Mouse (Mus musculus): ENCODE data around the gene Dlg4.
"Not testable (repeated sequence)": the region's sequence is repeated elsewhere in the genome, so short reads cannot be mapped to it uniquely, and the experiment has no call there.

Dlg4 gene

GRCm38 (mm10) chr11:70049816-70050215, 33.1 kb downstream of the Dlg4 start:
- peak; percentile 40 for DNase-seq (ENCODE audit: low spot score)

GRCm38 (mm10) chr11:70053156-70053555, 36.4 kb downstream of the Dlg4 start:
- DNase-seq (ENCODE audit: low spot score): no peak

- DNase-seq (ENCODE audit: low spot score): no peak
Measured at GRCm38 (mm10) chr11:70053898-70054570, 37.3 kb downstream of the Dlg4 start, which contains the start of gene Asgr1. Asgr1 (plus strand) TSS chr11:70054085.

GRCm38 (mm10) chr11:70055618-70056214, 39.0 kb downstream of the Dlg4 start:
- DNase-seq (ENCODE audit: low spot score): peak; percentile 76

- no peak for DNase-seq (ENCODE audit: low spot score)
Measured at GRCm38 (mm10) chr11:70057805-70058204, 41.1 kb downstream of the Dlg4 start.

GRCm38 (mm10) chr11:70059930-70060329, 43.2 kb downstream of the Dlg4 start:
- no peak for DNase-seq (ENCODE audit: low spot score)

GRCm38 (mm10) chr11:70063053-70063452, 46.3 kb downstream of the Dlg4 start:
- peak; percentile 62 for DNase-seq (ENCODE audit: low spot score)

GRCm38 (mm10) chr11:70066701-70067100, 50.0 kb downstream of the Dlg4 start:
- no peak for DNase-seq (ENCODE audit: low spot score)

GRCm38 (mm10) chr11:70068245-70068644, 51.5 kb downstream of the Dlg4 start:
- no peak for DNase-seq (ENCODE audit: low spot score)

GRCm38 (mm10) chr11:70070057-70070456, 53.3 kb downstream of the Dlg4 start:
- DNase-seq (ENCODE audit: low spot score): no peak

- not testable (repeated sequence) for DNase-seq (ENCODE audit: low spot score)
Measured at GRCm38 (mm10) chr11:70070603-70071002, 53.9 kb downstream of the Dlg4 start.

- DNase-seq (ENCODE audit: low spot score): no peak
Measured at GRCm38 (mm10) chr11:70074379-70075071, 57.8 kb downstream of the Dlg4 start.

- DNase-seq (ENCODE audit: low spot score): no peak
Measured at GRCm38 (mm10) chr11:70075581-70075980, 58.8 kb downstream of the Dlg4 start.

- no peak for DNase-seq (ENCODE audit: low spot score)
Measured at GRCm38 (mm10) chr11:70077441-70077840, 60.7 kb downstream of the Dlg4 start.

- DNase-seq (ENCODE audit: low spot score): no peak
Measured at GRCm38 (mm10) chr11:70079175-70079574, 62.4 kb downstream of the Dlg4 start.

GRCm38 (mm10) chr11:70079928-70080327, 63.2 kb downstream of the Dlg4 start:
- no peak for DNase-seq (ENCODE audit: low spot score)

GRCm38 (mm10) chr11:70080803-70081590, 64.3 kb downstream of the Dlg4 start:
- DNase-seq (ENCODE audit: low spot score): no peak

GRCm38 (mm10) chr11:70084563-70084962, 67.8 kb downstream of the Dlg4 start:
- no peak for DNase-seq (ENCODE audit: low spot score)

GRCm38 (mm10) chr11:70091986-70092783, 75.4 kb downstream of the Dlg4 start, which contains the start of gene Asgr2:
Asgr2 (plus strand) TSS chr11:70092644.
- DNase-seq (ENCODE audit: low spot score): no peak
